Mouse (Mus musculus) forebrain, embryonic 13.5 days (tissue): ENCODE measurements around the gene Wdr5b. TPM values are rescaled to one million over a fixed set of nuclear protein-coding genes. Genes with fewer than 3 reads are reported as not detected.

Experiments
- ATAC-seq: fragments of 200-750 bp; cut with Nextera tagmentation; 2 replicates; pipeline ENCODE4 v1.8.0; 2017
- H3K27ac ChIP-seq: fragments of 300-500 bp; sonication (generic); 2 replicates; pipeline ENCODE4 v1.5.1; 2015; ENCODE audit warnings: inconsistent platforms, mild to moderate bottlenecking, moderate library complexity
- H3K27me3 ChIP-seq: fragments of 300-500 bp; sonication (generic); 2 replicates; pipeline ENCODE4 v1.6.1; 2015; ENCODE audit warnings: mild to moderate bottlenecking, inconsistent platforms
- H3K36me3 ChIP-seq: fragments of 300-500 bp; sonication (generic); 2 replicates; pipeline ENCODE4 v1.6.1; 2015; ENCODE audit warnings: mild to moderate bottlenecking, inconsistent platforms; ENCODE audit not compliant: poor library complexity, severe bottlenecking
- H3K4me1 ChIP-seq: fragments of 300-500 bp; sonication (generic); 2 replicates; pipeline ENCODE4 v1.6.1; 2015; ENCODE audit warnings: inconsistent platforms
- H3K4me2 ChIP-seq: fragments of 300-500 bp; sonication (generic); 2 replicates; pipeline ENCODE4 v1.6.1; 2015; ENCODE audit warnings: inconsistent platforms, mild to moderate bottlenecking, moderate library complexity
- H3K4me3 ChIP-seq: fragments of 300-500 bp; sonication (generic); 2 replicates; pipeline ENCODE4 v1.5.1; 2015; ENCODE audit warnings: mild to moderate bottlenecking, inconsistent platforms
- H3K9ac ChIP-seq: fragments of 300-500 bp; sonication (generic); 2 replicates; pipeline ENCODE4 v1.6.1; 2015; ENCODE audit warnings: mild to moderate bottlenecking, inconsistent platforms
- H3K9me3 ChIP-seq: fragments of 300-500 bp; sonication (generic); replicated peaks from 2 replicates; pipeline ENCODE4 v1.6.1; 2016; ENCODE audit warnings: inconsistent platforms
- WGBS: fragments of 180-500 bp; shearing (Covaris S2); methylation state at CpG from one replicate; pipeline ENCODE4 v1.1.7; 2015; 5-methylcytosine and 5-hydroxymethylcytosine counted together
- polyA plus RNA-seq: library from polyadenylated mRNA; unstranded; fragments of >200 nt; fragmentation: Nextera tagmentation; extraction: Ambion mirVana; gene quantifications from 2 replicates; pipeline ENCODE4 v1.2.1, GENCODE M21; 2015

The Wdr5b gene
- polyA plus RNA-seq, 1 experiment from 2014 or later, result 13.1 TPM

DNA sequence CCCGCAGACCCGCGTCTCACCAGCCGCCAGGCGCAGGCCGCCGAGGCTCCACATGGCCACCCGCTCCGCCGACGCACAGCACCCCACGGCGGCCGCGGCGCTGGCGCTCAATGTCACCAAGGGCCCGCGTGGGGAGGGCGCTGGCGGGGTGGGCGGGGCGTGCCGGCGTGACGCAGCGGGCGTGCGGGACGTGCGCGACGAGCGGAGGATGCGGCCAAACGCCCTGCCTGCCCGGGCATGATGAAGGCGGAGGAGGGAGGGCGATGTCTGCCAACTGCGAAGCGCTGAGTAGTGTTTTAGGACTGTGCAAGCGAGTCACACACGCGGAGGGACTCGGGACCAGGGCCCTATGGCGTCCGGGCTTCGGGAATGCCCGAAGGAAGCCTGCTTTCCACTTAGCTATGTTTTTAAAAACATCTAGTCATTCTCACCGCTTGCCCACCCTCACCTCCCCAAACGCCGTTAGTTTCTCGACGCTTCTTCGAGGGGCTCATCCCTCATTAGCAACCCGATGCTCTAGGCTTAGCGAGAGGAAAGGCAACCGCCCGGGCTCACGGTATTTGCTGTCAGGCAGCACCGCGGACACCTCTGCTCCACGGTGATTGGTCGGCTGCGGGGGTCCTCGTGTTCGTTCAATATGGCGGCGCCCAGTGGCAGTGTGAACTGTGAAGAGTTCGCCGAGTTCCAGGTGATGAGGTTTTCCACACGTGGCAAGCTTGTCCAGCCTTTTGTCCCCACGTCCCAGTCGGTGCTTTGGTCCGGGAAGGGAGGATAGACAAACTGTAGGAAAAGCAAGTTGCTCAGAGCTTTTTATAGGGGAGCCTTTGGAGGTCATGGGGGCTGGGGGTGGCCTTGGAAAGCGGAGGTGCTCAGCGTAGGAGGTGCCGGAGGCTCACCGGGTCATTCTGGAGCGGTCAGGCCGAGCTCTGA lies 30.7 kb downstream of the Wdr5b start, which contains the start of the genes Fam162a and Ccdc58:
TSS of gene Fam162a (minus strand) at position 145 of the 930 bp plus-strand sequence.
TSS of gene Ccdc58 (plus strand) at position 236 of the 930 bp plus-strand sequence.
- peak within 1 kb of the TSS; percentile 78 for H3K4me3 ChIP-seq
- peaks cover 28% of the 10 kb centered on the region for H3K4me1 ChIP-seq
- H3K36me3 ChIP-seq, result no peaks in the 10 kb centered on the region
- peak within 1 kb of the TSS; percentile 82 for H3K9ac ChIP-seq
- WGBS, result under 1% methylated on average over 81 of the region's 81 CpGs
- H3K27ac ChIP-seq, result peak within 1 kb of the TSS; percentile 98
- peak within 1 kb of the TSS; percentile 84 for H3K4me2 ChIP-seq
- ATAC-seq, result peak; percentile 97
- H3K27me3 ChIP-seq, result no peaks in the 10 kb centered on the region
- H3K9me3 ChIP-seq, result no peaks in the 10 kb centered on the region

GRCm38 (mm10) chr16:36072410-36073011 lies 31.5 kb downstream of the Wdr5b start:
- no peaks in the 10 kb centered on the region for H3K36me3 ChIP-seq
- H3K27ac ChIP-seq, result peak overlapping the region; percentile 98; the same call in 1 of the 2 replicates
- WGBS, result 29% methylated on average over 8 of the region's 8 CpGs

DNA sequence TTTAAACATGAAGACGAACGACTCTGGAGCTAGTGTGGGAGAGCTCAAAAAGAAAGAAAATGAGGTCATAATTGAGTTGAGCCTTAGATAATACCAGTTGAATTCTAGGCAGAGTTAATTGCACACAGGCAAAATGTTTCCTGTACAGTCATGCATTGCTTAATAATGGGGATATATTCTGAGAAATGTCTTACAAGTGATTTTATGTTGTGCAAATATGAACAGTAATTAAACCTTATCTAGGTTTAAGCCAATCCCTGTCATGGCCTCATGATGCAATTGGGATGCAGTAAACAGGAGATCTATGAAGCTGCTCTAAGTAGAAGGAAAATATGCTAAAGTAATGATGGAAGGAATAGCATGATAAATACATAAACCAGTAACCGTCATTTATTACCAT lies 33.8 kb downstream of the Wdr5b start:
- H3K4me3 ChIP-seq, result no peak overlapping the region
- H3K27ac ChIP-seq, result no peak overlapping the region
- H3K4me1 ChIP-seq, result peaks cover 11% of the 10 kb centered on the region
- no peak overlapping the region for H3K9ac ChIP-seq
- 89% methylated on average over 3 of the region's 3 CpGs for WGBS
- no peaks in the 10 kb centered on the region for H3K36me3 ChIP-seq
- no peak for ATAC-seq
- no peak overlapping the region for H3K4me2 ChIP-seq
- no peaks in the 10 kb centered on the region for H3K27me3 ChIP-seq
- no peaks in the 10 kb centered on the region for H3K9me3 ChIP-seq

More at GRCm38 (mm10) chr16:36072410-36073011, 31.5 kb downstream of the Wdr5b start:
- Histone ChIP-seq H3K9ac (peak overlapping the region; percentile 82), H3K9me3 (no peaks in the 10 kb centered on the region), H3K4me1 (peaks cover 28% of the 10 kb centered on the region), H3K27me3 (no peaks in the 10 kb centered on the region), H3K4me3 (peak overlapping the region; percentile 78), H3K4me2 (peak overlapping the region; percentile 84)
- ATAC-seq, result no peak

GRCm38 (mm10) chr16:36079916-36080315 lies 38.9 kb downstream of the Wdr5b start:
- Histone ChIP-seq H3K27ac (no peak overlapping the region), H3K4me2 (no peak overlapping the region), H3K27me3 (no peaks in the 10 kb centered on the region), H3K9me3 (no peaks in the 10 kb centered on the region), H3K9ac (no peak overlapping the region), H3K4me1 (no peaks in the 10 kb centered on the region), H3K4me3 (no peak overlapping the region), H3K36me3 (peaks cover 12% of the 10 kb centered on the region)
- 97% methylated on average over 3 of the region's 3 CpGs for WGBS
- ATAC-seq, result no peak

DNA sequence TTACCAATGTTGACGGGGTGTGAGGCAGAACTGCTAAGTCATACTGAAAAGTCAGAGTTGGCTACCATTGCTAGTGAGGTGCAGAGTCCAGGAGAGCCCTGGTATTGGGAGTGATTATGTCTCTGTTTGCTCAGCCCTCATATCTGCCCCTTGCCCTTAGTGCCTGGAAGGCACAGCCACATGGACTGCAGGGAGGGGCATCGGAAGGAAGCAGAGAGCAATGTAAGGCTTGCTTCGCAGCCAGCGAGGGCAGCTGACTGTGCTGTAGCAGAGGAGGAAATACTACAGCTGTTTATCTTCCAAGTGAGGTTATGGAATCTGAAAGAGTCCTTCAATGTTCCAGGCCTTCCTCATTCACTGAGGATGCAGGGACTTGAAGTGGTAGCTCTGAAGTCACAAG lies 46.9 kb downstream of the Wdr5b start:
- Histone ChIP-seq H3K9ac (no peak overlapping the region), H3K4me1 (no peaks in the 10 kb centered on the region), H3K27ac (no peak overlapping the region), H3K9me3 (no peaks in the 10 kb centered on the region), H3K36me3 (peaks cover 50% of the 10 kb centered on the region), H3K4me2 (no peak overlapping the region), H3K27me3 (no peaks in the 10 kb centered on the region), H3K4me3 (no peak overlapping the region)
- 95% methylated on average over 4 of the region's 4 CpGs for WGBS
- no peak for ATAC-seq

DNA sequence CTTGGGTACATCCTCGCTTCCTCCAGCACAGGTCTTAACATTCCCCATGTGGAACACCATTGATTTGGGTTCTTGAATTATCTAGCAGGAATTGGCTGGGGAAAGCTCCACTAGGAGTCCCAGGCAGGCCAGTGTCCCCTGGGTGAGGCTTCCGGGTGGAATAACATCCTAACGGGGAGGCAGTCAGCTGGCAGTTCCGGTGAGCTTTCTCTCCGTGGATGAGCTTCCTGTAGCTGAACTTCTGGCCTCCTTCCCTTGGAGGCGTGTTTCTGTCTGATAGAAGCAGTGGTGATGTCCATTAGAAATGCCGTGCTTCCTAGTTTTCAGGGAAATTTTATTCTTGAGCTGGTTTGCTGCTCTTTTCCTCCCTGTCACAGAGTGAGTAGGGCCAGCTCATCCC lies 48.1 kb downstream of the Wdr5b start:
- WGBS, result 90% methylated on average over 7 of the region's 7 CpGs
- ATAC-seq, result no peak
- H3K27ac ChIP-seq, result no peak overlapping the region
- peaks cover 40% of the 10 kb centered on the region for H3K36me3 ChIP-seq
- H3K27me3 ChIP-seq, result no peaks in the 10 kb centered on the region
- no peaks in the 10 kb centered on the region for H3K4me1 ChIP-seq
- no peak overlapping the region for H3K4me2 ChIP-seq
- H3K4me3 ChIP-seq, result no peak overlapping the region
- H3K9ac ChIP-seq, result no peak overlapping the region
- H3K9me3 ChIP-seq, result no peaks in the 10 kb centered on the region

DNA sequence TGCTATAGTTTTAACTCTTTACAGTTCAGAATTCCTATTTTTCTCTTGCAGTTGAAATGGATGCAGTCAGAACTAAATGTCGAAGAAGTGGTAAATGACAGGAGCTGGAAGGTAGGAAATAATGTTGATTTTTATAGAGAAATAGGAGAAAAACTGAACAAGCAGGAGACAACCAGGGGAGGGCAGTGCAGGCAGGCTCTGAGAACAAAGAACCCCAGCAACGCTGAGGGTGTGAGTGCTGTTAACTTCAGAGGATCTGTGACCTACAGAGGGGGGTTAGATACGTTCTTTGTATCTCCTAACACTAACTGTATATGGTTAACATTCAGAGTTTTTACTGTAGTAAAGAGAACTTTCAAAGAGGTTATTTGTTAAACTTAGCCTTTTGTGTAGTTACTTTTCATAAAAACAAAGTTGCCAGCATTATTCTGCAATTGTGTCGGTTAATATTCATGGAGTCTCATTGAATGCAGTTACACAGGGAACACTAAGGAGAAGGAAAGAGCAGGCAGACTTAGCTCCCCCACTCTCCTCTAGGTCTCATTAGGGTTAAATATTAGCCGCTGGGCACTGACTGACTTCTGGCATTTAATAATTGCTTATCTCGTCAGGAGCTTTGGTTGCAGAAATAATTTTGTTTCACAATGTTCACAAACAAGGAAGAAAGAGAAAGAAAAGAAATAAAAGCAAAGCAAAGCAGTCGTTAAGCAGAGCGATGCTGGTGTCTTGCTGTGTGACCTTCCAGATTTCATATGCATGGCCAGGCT lies 49.0 kb downstream of the Wdr5b start:
- Histone ChIP-seq H3K4me3 (no peak overlapping the region), H3K9ac (no peak overlapping the region), H3K27ac (no peak overlapping the region), H3K36me3 (peaks cover 40% of the 10 kb centered on the region), H3K4me2 (no peak overlapping the region), H3K9me3 (no peaks in the 10 kb centered on the region), H3K4me1 (no peaks in the 10 kb centered on the region), H3K27me3 (no peaks in the 10 kb centered on the region)
- 65% methylated on average over 8 of the region's 8 CpGs for WGBS
- no peak for ATAC-seq

DNA sequence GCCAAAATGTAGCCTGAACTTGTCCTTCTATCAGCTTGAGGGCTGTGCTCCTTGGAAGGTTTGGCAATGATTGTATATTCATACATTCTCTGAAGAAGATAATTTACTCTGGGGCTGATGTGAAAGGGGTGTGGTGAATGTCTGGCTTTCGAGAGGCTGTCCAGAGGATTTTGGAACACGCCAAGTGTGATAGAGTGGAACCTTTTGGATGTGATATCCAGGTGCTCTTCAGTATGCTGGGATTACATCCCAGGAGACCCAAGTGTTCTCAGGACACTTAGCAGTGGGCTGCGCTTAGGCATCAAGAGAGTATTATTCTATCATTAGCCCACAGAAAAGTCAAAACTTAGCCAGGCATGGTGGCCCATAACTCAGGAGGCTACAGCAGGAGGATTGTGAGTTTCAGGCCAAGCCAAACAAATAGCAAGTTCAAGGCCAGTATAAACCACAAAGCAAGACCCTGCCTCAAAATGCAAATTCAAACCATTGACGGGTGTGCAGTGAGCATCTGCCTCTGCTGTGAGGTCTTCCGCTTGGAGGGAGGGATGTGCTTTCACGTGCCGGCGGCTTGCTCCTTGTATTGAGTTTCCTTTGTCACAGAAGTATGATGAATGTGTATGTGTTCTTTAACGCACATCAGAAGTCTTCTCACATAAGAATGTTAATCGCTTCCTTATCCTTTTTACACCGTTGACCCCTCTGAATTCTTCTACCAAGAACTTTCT lies 50.0 kb downstream of the Wdr5b start:
- Histone ChIP-seq H3K9ac (no peak overlapping the region), H3K27ac (no peak overlapping the region), H3K27me3 (no peaks in the 10 kb centered on the region), H3K4me1 (no peaks in the 10 kb centered on the region), H3K36me3 (peaks cover 33% of the 10 kb centered on the region), H3K9me3 (no peaks in the 10 kb centered on the region), H3K4me2 (no peak overlapping the region), H3K4me3 (no peak overlapping the region)
- no peak for ATAC-seq
- WGBS, result 87% methylated on average over 11 of the region's 11 CpGs

Other genes with a start within 250 kb of the Wdr5b start
- 0.14 and 0.35 TPM in 2 replicates for gene Parp14, start 169.6 kb upstream of the Wdr5b start, polyA plus RNA-seq
- gene Parp9, start 102.7 kb upstream of the Wdr5b start, polyA plus RNA-seq, result 2.3 and 2.8 TPM in 2 replicates
- 2.8 and 3.1 TPM in 2 replicates for gene Dtx3l, start 102.0 kb upstream of the Wdr5b start, polyA plus RNA-seq
- 70.0 and 78.2 TPM in 2 replicates for gene Kpna1, start 62.4 kb upstream of the Wdr5b start, polyA plus RNA-seq
- 237 and 242 TPM in 2 replicates for gene Fam162a, start 30.4 kb downstream of the Wdr5b start, polyA plus RNA-seq
- gene Ccdc58, start 30.5 kb downstream of the Wdr5b start, polyA plus RNA-seq, result 53.9 and 59.7 TPM in 2 replicates
- not detected in 2 replicates for gene Csta1, start 90.1 kb downstream of the Wdr5b start, polyA plus RNA-seq
- not detected in 2 replicates for gene Stfa2l1, start 115.6 kb downstream of the Wdr5b start, polyA plus RNA-seq
- gene Gm5483, start 143.0 kb downstream of the Wdr5b start, polyA plus RNA-seq, result 0.32 and 0.53 TPM in 2 replicates
- not detected in 2 replicates for gene Gm5416, start 169.2 kb downstream of the Wdr5b start, polyA plus RNA-seq
- gene 2010005H15Rik, start 180.3 kb downstream of the Wdr5b start, polyA plus RNA-seq, result not detected in 2 replicates
- gene Stfa1, start 235.8 kb downstream of the Wdr5b start, polyA plus RNA-seq, result 0.39 and 0.62 TPM in 2 replicates